Mouse (Mus musculus) hindbrain, embryonic 16.5 days (tissue): Measurements from ENCODE around the gene Arhgap6. TPM values are rescaled to one million over a fixed set of nuclear protein-coding genes. Genes with fewer than 3 reads are reported as not detected.
"Not testable (repeated sequence)": the region's sequence is repeated elsewhere in the genome, so short reads cannot be mapped to it uniquely, and the experiment has no call there.

Source experiments
- ATAC-seq: fragments of 200-750 bp; cut with Nextera tagmentation; 2 replicates; pipeline ENCODE4 v1.8.0; 2017; ENCODE audit warnings: moderate TSS enrichment, moderate library complexity
- H3K27ac ChIP-seq: fragments of 300-500 bp; sonication (generic); 2 replicates; pipeline ENCODE4 v1.5.1; 2014; ENCODE audit warnings: low read depth, mild to moderate bottlenecking, control low read depth, low read length, moderate library complexity
- H3K27me3 ChIP-seq: fragments of 300-500 bp; sonication (generic); replicated peaks from 2 replicates; pipeline ENCODE4 v1.6.1; 2014; ENCODE audit warnings: low read length; ENCODE audit not compliant: control insufficient read depth, insufficient read depth
- H3K36me3 ChIP-seq: fragments of 300-500 bp; sonication (generic); 2 replicates; pipeline ENCODE4 v1.6.1; 2014; ENCODE audit warnings: mild to moderate bottlenecking, low read length, moderate library complexity, mixed read lengths; ENCODE audit not compliant: control insufficient read depth, insufficient read depth
- H3K4me1 ChIP-seq: fragments of 300-500 bp; sonication (generic); 2 replicates; pipeline ENCODE4 v1.6.1; 2014; ENCODE audit warnings: low read depth, low read length; ENCODE audit not compliant: control insufficient read depth, insufficient read depth
- H3K4me2 ChIP-seq: fragments of 300-500 bp; sonication (generic); 2 replicates; pipeline ENCODE4 v1.6.1; 2014; ENCODE audit warnings: mild to moderate bottlenecking, low read length, control low read depth, moderate library complexity
- H3K4me3 ChIP-seq: fragments of 300-500 bp; sonication (generic); 2 replicates; pipeline ENCODE4 v1.5.1; 2014; ENCODE audit warnings: mild to moderate bottlenecking, low read length, control low read depth, moderate library complexity
- H3K9ac ChIP-seq: fragments of 300-500 bp; sonication (generic); 2 replicates; pipeline ENCODE4 v1.6.1; 2014; ENCODE audit warnings: low read depth, mild to moderate bottlenecking, control low read depth, low read length, moderate library complexity
- H3K9me3 ChIP-seq: fragments of 300-500 bp; sonication (generic); 2 replicates; pipeline ENCODE4 v1.6.1; 2014; ENCODE audit warnings: mild to moderate bottlenecking, low read length, moderate library complexity; ENCODE audit not compliant: control insufficient read depth
- WGBS: fragments of 180-500 bp; shearing (Covaris S2); extraction: QIAGEN DNeasy Blood & Tissue Kit; methylation state at CpG from one replicate; pipeline ENCODE4 v1.1.7; 2014; 5-methylcytosine and 5-hydroxymethylcytosine counted together
- polyA plus RNA-seq: library from polyadenylated mRNA; unstranded; fragments of >200 nt; fragmentation: Nextera tagmentation; extraction: Ambion mirVana; gene quantifications from 2 replicates; pipeline ENCODE4 v1.2.1, GENCODE M21; 2015

Arhgap6 gene
- polyA plus RNA-seq, 1 experiment from 2014 or later, result 1.8 TPM

DNA sequence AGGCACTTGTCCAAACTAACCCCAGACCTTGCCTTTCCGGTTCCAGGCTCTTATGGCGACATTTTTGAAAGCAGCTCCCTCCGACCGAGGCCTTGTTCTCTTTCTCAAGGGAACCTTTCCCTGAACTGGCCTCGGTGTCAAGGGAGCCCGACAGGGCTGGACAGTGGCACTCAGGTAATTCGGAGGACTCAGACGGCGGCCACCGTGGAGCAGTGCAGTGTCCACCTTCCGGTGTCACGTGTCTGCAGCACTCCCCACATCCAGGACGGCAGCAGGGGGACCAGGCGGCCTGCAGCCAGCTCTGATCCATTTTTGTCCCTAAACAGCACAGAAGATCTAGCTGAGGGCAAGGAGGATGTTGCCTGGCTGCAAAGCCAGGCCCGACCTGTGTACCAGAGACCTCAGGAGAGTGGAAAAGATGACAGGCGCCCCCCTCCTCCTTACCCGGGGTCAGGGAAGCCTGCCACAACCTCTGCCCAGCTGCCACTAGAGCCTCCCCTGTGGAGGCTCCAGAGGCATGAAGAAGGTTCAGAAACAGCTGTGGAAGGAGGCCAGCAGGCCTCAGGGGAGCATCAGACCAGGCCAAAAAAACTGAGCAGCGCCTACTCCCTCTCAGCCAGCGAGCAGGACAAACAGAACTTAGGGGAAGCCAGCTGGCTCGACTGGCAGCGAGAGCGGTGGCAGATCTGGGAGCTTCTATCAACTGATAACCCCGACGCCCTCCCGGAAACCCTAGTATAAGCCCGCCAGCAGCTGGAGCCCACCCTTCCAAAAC, 507.6 kb downstream of the Arhgap6 start:
- H3K9ac ChIP-seq, result no peak overlapping the region
- H3K27me3 ChIP-seq, result no peaks in the 10 kb centered on the region; the same call in 1 of the 2 replicates
- H3K9me3 ChIP-seq, result no peaks in the 10 kb centered on the region
- 65% methylated on average over 25 of the region's 26 CpGs for WGBS
- no peaks in the 10 kb centered on the region for H3K36me3 ChIP-seq
- H3K27ac ChIP-seq, result no peak overlapping the region
- no peaks in the 10 kb centered on the region for H3K4me1 ChIP-seq
- H3K4me3 ChIP-seq, result no peak overlapping the region
- no peak for ATAC-seq
- H3K4me2 ChIP-seq, result no peak overlapping the region

DNA sequence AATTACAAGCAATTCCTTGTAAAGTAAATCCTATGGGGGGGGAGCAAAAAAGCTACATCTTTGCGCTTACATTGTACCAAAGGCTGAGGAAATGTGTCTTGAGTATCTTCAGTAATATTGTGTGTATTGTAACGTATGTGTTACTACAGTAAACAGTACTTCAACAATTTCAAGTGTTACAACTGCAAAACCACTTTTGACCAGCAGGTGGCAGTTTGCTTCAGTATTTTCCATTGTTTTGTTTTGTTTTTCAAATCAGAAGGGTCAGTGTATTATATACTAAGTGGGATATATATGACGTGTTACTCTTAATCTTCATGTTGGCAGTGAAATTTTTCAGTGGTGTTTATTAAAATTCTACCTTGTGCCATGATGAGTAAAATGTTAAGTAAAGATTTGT, 509.0 kb downstream of the Arhgap6 start:
- 47% methylated on average over 3 of the region's 3 CpGs for WGBS
- Histone ChIP-seq H3K9me3 (no peaks in the 10 kb centered on the region), H3K36me3 (no peaks in the 10 kb centered on the region), H3K27me3 (no peaks in the 10 kb centered on the region; the same call in 1 of the 2 replicates), H3K4me1 (no peaks in the 10 kb centered on the region), H3K27ac (no peak overlapping the region), H3K4me3 (no peak overlapping the region), H3K9ac (no peak overlapping the region), H3K4me2 (no peak overlapping the region)
- no peak for ATAC-seq

DNA sequence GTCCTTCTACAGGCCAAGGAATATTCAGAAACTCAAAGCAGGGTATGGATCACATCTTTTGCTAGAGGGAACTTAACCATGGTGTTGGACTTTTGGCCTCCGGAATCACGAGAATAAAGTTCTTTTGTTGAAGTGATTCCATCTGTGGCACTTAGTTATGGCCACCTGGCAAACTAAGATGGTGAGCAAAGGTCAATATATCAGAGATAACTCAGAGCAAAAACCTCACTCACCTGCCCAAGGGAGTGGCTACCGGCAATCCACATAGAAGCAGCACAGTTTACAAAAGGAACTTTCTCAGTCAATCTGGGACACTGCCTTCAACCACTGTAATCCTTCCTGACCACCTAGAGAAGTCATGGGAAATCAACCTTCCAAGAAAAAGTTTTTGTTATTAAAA, 513.7 kb downstream of the Arhgap6 start:
- Histone ChIP-seq H3K27ac (no peak overlapping the region), H3K9me3 (no peaks in the 10 kb centered on the region), H3K27me3 (no peaks in the 10 kb centered on the region; the same call in 1 of the 2 replicates), H3K4me3 (no peak overlapping the region), H3K4me1 (no peaks in the 10 kb centered on the region), H3K36me3 (0 out of 2 replicates have a peak, but pooled peaks cover 2% of the 10 kb centered on the region), H3K4me2 (no peak overlapping the region), H3K9ac (no peak overlapping the region)
- ATAC-seq, result no peak
- 96% methylated on average over 3 of the region's 3 CpGs for WGBS

DNA sequence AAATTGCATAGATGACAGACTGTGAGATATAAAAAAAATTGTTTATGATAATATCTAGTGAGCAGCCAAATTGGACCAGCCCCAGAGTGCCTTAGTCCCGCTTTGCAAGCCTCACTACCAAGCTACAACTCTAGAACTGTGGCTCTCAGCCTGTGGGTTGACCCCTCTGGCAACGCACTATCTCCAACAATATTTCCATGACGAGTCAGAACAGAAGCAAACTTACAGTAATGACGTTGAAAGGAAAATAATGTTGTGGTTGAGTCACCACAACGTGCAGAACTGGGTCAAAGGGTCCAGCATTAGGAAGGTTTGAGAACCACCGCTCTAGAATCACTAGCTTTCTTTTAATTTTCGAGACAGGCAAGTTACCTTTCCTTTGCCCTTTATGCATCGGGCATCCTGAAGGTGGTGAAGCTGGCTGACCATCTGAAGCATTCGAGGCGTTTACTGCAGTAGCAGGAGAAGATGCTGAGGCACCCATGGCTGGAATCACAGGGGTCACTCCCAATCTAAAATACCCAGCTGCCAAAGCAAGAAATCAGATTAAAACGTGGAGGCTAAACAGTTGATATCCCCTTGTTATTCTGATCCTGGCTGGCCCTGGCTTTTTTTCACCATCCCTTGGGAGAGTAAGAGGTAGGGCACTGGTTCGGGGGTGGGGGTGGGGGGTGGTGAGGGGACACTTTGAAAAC, 524.3 kb downstream of the Arhgap6 start:
- no peaks in the 10 kb centered on the region for H3K9me3 ChIP-seq
- H3K27me3 ChIP-seq, result no peaks in the 10 kb centered on the region
- H3K4me1 ChIP-seq, result peaks cover 2% of the 10 kb centered on the region; the same call in 1 of the 2 replicates
- H3K9ac ChIP-seq, result peak overlapping the region; percentile 73
- H3K4me2 ChIP-seq, result peak overlapping the region; percentile 52
- no peaks in the 10 kb centered on the region for H3K36me3 ChIP-seq
- WGBS, result 59% methylated on average over 12 of the region's 12 CpGs
- peak overlapping the region; percentile 55 for H3K4me3 ChIP-seq
- ATAC-seq, result no peak
- no peak overlapping the region for H3K27ac ChIP-seq

DNA sequence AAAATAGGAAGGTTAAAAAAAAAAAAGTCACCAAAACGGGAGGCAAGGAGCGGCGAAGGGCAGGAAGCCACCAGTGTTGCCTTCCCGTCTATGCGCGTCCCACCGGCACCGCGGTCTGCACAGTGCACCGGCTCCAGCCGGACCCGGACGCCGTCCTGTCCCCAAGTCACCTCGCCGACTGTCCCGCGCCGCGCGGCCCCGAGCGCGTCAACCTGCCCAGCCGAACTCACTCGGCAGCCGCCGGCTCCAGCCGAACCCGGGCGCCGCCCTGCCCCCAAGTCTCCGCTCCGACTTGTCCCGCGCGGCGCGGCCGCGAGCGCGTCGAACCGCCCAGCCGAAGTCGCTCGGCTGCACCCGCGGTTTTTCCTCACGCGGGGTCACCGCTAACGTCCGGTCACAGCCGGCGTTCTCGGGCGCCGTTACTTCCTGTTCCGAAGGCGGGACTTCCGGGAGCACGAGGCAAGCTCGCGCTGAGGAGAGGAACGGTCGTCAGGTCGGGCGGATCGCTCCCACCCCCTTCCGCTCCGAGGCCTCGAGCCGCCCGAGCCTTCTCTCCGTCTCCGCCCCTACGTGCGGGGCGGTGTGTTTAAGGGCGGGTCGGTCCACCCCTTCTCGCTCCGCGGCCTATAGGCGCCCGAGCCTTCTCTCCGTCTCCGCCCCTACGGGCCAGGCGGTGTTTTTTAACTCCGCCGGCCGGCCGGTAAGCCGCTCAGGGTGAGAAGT, 525.2 kb downstream of the Arhgap6 start, which contains the start of gene Hccs:
Gene Hccs, minus strand, starts transcription at position 428 of the 723 bp plus-strand sequence.
- no peaks in the 10 kb centered on the region for H3K27me3 ChIP-seq
- H3K4me3 ChIP-seq, result peak within 1 kb of the TSS; percentile 55
- no peaks in the 10 kb centered on the region for H3K9me3 ChIP-seq
- H3K36me3 ChIP-seq, result no peaks in the 10 kb centered on the region
- H3K9ac ChIP-seq, result peak within 1 kb of the TSS; percentile 73
- WGBS, result 15% methylated on average over 74 of the region's 97 CpGs
- peak within 1 kb of the TSS; percentile 73; the same call in 1 of the 2 replicates for H3K27ac ChIP-seq
- H3K4me2 ChIP-seq, result peak within 1 kb of the TSS; percentile 52
- peaks cover 2% of the 10 kb centered on the region; the same call in 1 of the 2 replicates for H3K4me1 ChIP-seq
- peak; percentile 100 for ATAC-seq

DNA sequence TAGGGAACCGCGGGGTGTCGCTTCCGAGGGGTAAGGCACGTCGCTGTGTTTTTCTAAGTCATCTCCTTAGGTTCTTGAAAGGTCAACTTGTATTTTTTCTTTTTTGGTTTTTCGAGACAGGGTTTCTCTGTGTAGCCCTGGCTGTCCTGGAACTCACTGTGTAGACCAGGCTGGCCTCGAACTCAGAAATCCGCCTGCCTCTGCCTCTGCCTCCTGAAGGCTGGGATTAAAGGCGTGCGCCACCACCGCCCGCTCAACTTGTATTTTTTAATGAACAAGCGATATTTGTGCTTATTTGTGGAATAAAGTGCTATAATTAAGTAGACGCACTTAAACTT, 525.7 kb downstream of the Arhgap6 start:
- not testable (repeated sequence) for H3K9ac ChIP-seq, H3K36me3 ChIP-seq, H3K27me3 ChIP-seq, H3K27ac ChIP-seq, H3K4me1 ChIP-seq, H3K9me3 ChIP-seq, ATAC-seq
- Histone ChIP-seq H3K4me2 (peak overlapping the region; percentile 45), H3K4me3 (peak overlapping the region; percentile 55)
- 36% methylated on average over 15 of the region's 15 CpGs for WGBS

DNA sequence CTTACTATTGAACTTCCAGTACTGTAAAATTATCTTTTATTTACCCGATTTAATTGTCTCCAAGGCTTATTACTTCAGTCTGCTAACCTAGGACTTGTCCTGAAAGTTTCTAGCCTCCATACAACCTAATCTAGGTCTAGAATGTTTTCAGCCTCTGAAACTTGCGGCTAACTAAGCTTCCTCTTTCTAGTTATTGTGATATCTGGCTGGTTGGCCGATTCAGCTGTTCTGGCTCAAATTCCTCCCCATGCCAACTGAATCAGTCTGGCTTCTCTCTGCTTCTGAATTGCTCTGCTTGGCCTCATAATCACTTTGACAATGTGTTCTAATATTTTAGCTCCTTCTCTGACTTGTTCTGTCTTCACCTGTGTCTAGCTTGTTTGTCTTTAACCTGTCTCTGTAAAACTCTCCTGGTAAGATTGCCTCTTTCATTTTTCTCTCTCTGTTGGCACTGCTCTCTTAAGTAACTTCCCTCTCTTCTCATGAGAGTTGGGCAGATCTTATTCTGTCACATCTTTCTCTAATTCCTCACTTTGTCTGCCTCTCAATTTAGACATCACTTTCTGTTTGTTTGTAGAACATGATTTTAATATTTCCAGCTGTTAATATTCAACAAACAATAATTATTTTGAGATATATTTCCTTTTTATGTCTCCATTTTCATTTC, 531.2 kb downstream of the Arhgap6 start:
- no peaks in the 10 kb centered on the region for H3K4me1 ChIP-seq
- no peak overlapping the region for H3K27ac ChIP-seq
- no peaks in the 10 kb centered on the region for H3K27me3 ChIP-seq
- H3K4me2 ChIP-seq, result no peak overlapping the region
- no peak overlapping the region for H3K4me3 ChIP-seq
- no peak overlapping the region for H3K9ac ChIP-seq
- ATAC-seq, result no peak
- H3K9me3 ChIP-seq, result no peaks in the 10 kb centered on the region
- no peaks in the 10 kb centered on the region for H3K36me3 ChIP-seq
- WGBS, result 89% methylated on average over 3 of the region's 3 CpGs

DNA sequence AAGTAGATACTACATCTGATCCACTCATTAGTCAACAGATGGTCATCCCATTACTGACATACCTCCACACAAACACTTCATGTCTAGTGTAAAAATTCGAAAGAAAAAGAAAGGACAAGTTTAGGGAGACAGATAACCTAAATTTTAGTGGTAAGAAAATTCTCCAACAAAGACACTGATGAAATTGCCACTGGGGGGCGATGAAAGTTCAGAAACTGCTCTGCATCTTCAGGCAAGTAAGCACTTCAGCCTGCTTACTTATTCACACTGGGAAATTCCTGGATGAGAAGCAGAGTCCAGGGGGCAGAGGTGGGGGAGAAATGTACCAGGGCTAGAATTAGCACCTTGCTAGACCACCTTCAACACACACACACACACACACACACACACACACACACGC, 537.4 kb downstream of the Arhgap6 start:
- H3K9ac ChIP-seq, result no peak overlapping the region
- H3K36me3 ChIP-seq, result no peaks in the 10 kb centered on the region
- no peak overlapping the region for H3K4me2 ChIP-seq
- H3K27me3 ChIP-seq, result no peaks in the 10 kb centered on the region
- H3K27ac ChIP-seq, result no peak overlapping the region
- ATAC-seq, result no peak
- H3K4me3 ChIP-seq, result no peak overlapping the region
- H3K4me1 ChIP-seq, result no peaks in the 10 kb centered on the region
- WGBS, result 47% methylated on average over 3 of the region's 3 CpGs
- H3K9me3 ChIP-seq, result no peaks in the 10 kb centered on the region
